Mouse (Mus musculus) v-Abl transformed pro-B cells (cell line): ENCODE measurements around the gene Ctf2.
"Not testable (repeated sequence)": the region's sequence is repeated elsewhere in the genome, so short reads cannot be mapped to it uniquely, and the experiment has no call there.

Experiments used
- in situ Hi-C, 2 experiments: fragments of 400-800 bp; cut with MboI; formaldehyde crosslinking; loops; one replicate each; pipeline ENCODE4 v1.15.1; 2025; ENCODE audit not compliant: unreplicated experiment in 2 of 2

Ctf2 gene

DNA sequence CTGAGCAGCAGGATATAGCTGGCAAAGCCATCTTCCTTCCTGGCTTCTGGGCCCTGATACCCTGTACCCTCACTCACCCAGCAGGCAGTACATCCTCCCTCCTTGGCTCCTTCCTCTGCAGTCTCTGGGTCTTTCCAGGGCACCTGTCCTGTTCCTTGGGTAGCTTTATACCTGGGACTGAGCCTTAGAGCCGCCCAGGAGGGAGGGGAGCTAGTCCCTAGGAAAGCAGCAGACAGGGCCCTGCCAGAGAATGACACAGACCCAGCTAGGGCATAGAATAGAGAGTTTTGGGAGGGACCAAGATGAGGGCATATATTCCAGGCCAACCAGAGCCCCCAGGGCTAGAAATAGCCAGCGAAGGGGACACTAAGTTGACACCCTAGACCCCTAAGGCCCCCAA, 6.5 kb downstream of the Ctf2 start:
- in situ Hi-C loops, result no loop called here

- in situ Hi-C loops, result no loop called here
These were observed 12.7 kb downstream of the Ctf2 start for GRCm38 (mm10) chr7:127719258-127719657.

DNA sequence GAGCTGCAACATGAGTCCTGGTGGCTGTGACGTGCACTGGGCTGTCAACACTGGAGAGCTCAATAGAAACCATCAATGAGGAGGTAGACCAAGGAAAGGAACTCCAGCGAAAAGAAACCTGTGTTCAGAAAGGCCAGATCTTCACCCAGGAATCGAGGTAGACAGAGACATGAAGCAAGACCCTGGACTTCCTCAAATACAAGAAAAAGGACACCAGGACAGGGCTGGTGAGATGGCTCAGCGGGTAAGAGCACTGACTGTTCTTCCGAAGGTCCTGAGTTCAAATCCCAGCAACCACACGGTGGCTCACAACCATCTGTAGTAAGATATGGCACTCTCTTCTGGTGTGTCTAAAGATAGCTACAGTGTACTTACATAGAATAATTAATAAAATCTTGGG, 13.6 kb downstream of the Ctf2 start:
- in situ Hi-C loops, result no loop called here

GRCm38 (mm10) chr7:127716992-127717391, 15.0 kb downstream of the Ctf2 start:
- in situ Hi-C loops, result no loop called here

GRCm38 (mm10) chr7:127714816-127715215, 17.1 kb downstream of the Ctf2 start:
- in situ Hi-C loops, result loop anchor here in 1 of 2 experiments (5.0 kb wide), 1 partner anchor 38 kb away; no protein-coding TSS in a partner anchor

- in situ Hi-C loops, result loop anchor here in 1 of 2 experiments (5.0 kb wide), 1 partner anchor 35 kb away; no protein-coding TSS in a partner anchor
These were observed 19.2 kb downstream of the Ctf2 start, which contains the start of gene Ctf1 for GRCm38 (mm10) chr7:127712461-127713385. Gene Ctf1, plus strand, starts transcription at chr7:127712736.

GRCm38 (mm10) chr7:127711456-127711855, 20.5 kb downstream of the Ctf2 start:
- in situ Hi-C loops, result loop anchor here in 1 of 2 experiments (5.0 kb wide), 1 partner anchor 34 kb away; no protein-coding TSS in a partner anchor

GRCm38 (mm10) chr7:127711031-127711430, 20.9 kb downstream of the Ctf2 start:
- in situ Hi-C loops, result loop anchor here in 1 of 2 experiments (5.0 kb wide), 1 partner anchor 34 kb away; no protein-coding TSS in a partner anchor

- in situ Hi-C loops, result no loop called here
These were observed 22.5 kb downstream of the Ctf2 start for GRCm38 (mm10) chr7:127709261-127709979.

- in situ Hi-C loops, result no loop called here
These were observed 23.5 kb downstream of the Ctf2 start, which contains the start of gene Bcl7c for GRCm38 (mm10) chr7:127708207-127709078. Gene Bcl7c, minus strand, starts transcription at chr7:127708933.

DNA sequence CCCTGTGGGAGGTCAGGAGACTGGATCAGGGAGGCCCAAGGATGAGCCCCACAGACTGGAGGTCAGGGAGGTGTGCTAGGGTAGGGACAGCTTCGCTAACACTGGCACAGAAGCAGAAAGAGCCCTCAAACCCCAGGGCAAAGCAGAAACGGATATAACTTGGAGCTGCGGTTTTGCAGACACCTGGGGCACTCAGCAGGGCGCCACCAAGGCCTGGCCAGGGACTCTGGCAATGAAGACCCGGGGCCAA, 24.1 kb downstream of the Ctf2 start:
- in situ Hi-C loops, result no loop called here

GRCm38 (mm10) chr7:127707045-127707956, 24.7 kb downstream of the Ctf2 start:
- in situ Hi-C loops, result no loop called here

DNA sequence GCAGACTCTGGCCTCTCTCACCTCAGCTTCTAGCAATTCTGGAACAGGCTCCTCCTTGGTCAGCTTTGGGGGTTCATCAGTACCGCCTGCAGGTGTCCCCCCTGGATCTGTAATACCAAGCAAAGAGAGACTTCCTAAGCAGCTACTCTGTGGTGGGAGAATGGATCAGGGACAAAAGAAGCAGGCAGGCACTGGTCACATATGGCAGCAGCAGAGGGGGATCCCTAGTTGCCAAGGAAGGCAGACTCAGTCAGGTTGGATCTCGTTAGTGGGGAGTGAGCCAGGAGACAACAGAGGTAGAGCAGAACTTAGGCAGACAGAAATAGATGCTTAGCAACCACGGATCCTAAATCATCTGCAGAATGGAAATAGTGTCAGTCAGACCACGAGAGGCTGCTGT, 26.3 kb downstream of the Ctf2 start:
- in situ Hi-C loops, result no loop called here

- in situ Hi-C loops, result no loop called here
These were observed 27.4 kb downstream of the Ctf2 start for GRCm38 (mm10) chr7:127704598-127704997.

DNA sequence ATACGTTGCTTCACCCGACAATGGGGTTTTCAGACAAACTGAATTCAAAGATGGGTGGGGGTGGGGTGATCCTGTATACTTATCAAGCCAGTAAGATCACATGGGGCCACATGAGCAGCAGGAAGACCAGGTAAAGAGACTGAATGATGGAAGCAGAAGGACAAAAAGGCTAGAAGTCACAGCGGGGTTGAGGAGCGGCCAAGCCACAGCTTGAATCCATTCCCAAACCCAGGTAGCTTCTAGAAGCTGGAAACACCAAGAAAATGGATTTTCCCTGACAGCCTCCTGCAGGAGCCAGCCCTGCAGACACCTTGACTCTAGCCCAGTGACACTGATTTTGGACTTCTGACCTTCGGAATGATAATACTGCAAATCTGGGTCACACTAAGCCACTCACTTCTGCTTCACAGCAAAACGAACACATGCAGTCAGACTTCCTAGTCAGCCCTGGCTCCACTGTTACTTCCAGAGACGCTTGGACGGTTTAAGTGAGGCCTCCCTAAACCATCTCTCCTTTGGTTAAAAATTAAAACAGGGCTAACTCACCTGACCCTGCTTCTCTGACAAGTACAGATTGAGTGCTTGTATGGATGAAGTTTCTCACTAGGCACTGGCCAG, 28.3 kb downstream of the Ctf2 start:
- in situ Hi-C loops, result no loop called here

- in situ Hi-C loops, result no loop called here
These were observed 31.1 kb downstream of the Ctf2 start for GRCm38 (mm10) chr7:127700712-127701331.

GRCm38 (mm10) chr7:127698986-127699385, 33.0 kb downstream of the Ctf2 start:
- in situ Hi-C loops, result no loop called here

DNA sequence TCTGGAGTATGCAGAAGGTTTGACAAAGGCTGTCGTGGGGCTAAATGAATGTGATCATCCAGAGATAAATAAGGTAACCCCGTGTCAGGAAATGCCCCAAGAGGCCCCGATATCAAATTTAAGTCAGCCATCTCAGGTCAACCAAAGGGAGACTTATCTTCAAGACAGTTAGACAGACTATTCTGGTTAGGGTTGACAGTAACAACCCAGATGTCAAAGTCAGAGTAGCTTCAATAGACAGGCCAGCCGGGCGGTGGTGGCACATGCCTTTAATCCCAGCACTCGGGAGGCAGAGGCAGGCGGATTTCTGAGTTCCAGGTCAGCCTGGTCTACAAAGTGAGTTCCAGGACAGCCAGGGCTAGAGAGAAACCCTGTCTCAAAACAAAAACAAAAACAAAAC, 38.2 kb downstream of the Ctf2 start:
- in situ Hi-C loops, result not testable (repeated sequence)

GRCm38 (mm10) chr7:127693290-127693689, 38.7 kb downstream of the Ctf2 start:
- in situ Hi-C loops, result no loop called here
